Mouse (Mus musculus): ENCODE measurements around the gene Fgfr2. TPM values are rescaled to one million over a fixed set of nuclear protein-coding genes. Genes with fewer than 3 reads are reported as not detected.

Fgfr2 gene
- total RNA-seq, 1 experiment, result 37.5 TPM

- TF ChIP-seq ZNF384 (IDR thresholded peaks at IDR 0.05; ENCODE audit: low read depth, low read length) (no peak), ZC3H11A (IDR thresholded peaks at IDR 0.05; ENCODE audit: borderline replicate concordance, low read depth, low read length) (no peak), HCFC1 (IDR thresholded peaks at IDR 0.05; ENCODE audit: borderline replicate concordance, insufficient read depth, low read length) (no peak), CHD2 (IDR thresholded peaks at IDR 0.05; ENCODE audit: low read depth, low read length) (no peak), MAFK (IDR thresholded peaks at IDR 0.05; ENCODE audit: insufficient read depth, low read depth, low read length) (no peak)
- in situ Hi-C loops (cut with MboI; ENCODE audit: low sequenced_read_pairs in 2 of 2, unreplicated experiment in 2 of 2), result no loop called here
- no peak for DNase-seq (ENCODE audit: low read depth, low spot score)
- H3K36me3 ChIP-seq (ENCODE audit: control insufficient read depth, insufficient read depth, low read length, poor library complexity, severe bottlenecking), result no peaks in the 10 kb centered on the region
- no peak overlapping the region for H3K4me3 ChIP-seq (ENCODE audit: insufficient read depth in 1 of 2, low read depth in 1 of 2, low read length in 2 of 2, poor library complexity in 1 of 2, severe bottlenecking in 1 of 2)
- H3K9me3 ChIP-seq (ENCODE audit: control insufficient read depth, insufficient read depth, low read depth, low read length), result no peaks in the 10 kb centered on the region
- H3K27ac ChIP-seq (ENCODE audit: insufficient read depth, low read depth, low read length, poor library complexity, severe bottlenecking), result no peak overlapping the region
- peaks cover 0 to 3% of the 10 kb centered on the region in 2 experiments; a peak in 1 of 4 replicates for H3K4me1 ChIP-seq (ENCODE audit: control insufficient read depth in 2 of 2, insufficient read depth in 2 of 2, low read length in 2 of 2, poor library complexity in 1 of 2)
- H3K9ac ChIP-seq (ENCODE audit: insufficient read depth, low read depth, low read length, poor library complexity, severe bottlenecking), result no peak overlapping the region
Observed at GRCm38 (mm10) chr7:130337601-130338000, 2785.5 kb downstream of the Fgfr2 start.

GRCm38 (mm10) chr7:130335440-130336051 lies 2787.6 kb downstream of the Fgfr2 start:
- Histone ChIP-seq H3K27ac (ENCODE audit: insufficient read depth, low read depth, low read length, poor library complexity, severe bottlenecking) (no peak overlapping the region), H3K36me3 (ENCODE audit: control insufficient read depth, insufficient read depth, low read length, poor library complexity, severe bottlenecking) (no peaks in the 10 kb centered on the region), H3K4me3 (ENCODE audit: insufficient read depth in 1 of 2, low read depth in 1 of 2, low read length in 2 of 2, poor library complexity in 1 of 2, severe bottlenecking in 1 of 2) (no peak overlapping the region), H3K9ac (ENCODE audit: insufficient read depth, low read depth, low read length, poor library complexity, severe bottlenecking) (no peak overlapping the region), H3K4me1 (ENCODE audit: control insufficient read depth in 2 of 2, insufficient read depth in 2 of 2, low read length in 2 of 2, poor library complexity in 1 of 2) (peaks cover 0 to 3% of the 10 kb centered on the region in 2 experiments; a peak in 1 of 4 replicates), H3K9me3 (ENCODE audit: control insufficient read depth, insufficient read depth, low read depth, low read length) (no peaks in the 10 kb centered on the region)
- DNase-seq (ENCODE audit: low read depth, low spot score), result no peak
- in situ Hi-C loops (cut with MboI; ENCODE audit: low sequenced_read_pairs in 2 of 2, unreplicated experiment in 2 of 2), result no loop called here
- TF ChIP-seq ZC3H11A (IDR thresholded peaks at IDR 0.05; ENCODE audit: borderline replicate concordance, low read depth, low read length) (no peak), MAFK (IDR thresholded peaks at IDR 0.05; ENCODE audit: insufficient read depth, low read depth, low read length) (no peak), HCFC1 (IDR thresholded peaks at IDR 0.05; ENCODE audit: borderline replicate concordance, insufficient read depth, low read length) (no peak), ZNF384 (IDR thresholded peaks at IDR 0.05; ENCODE audit: low read depth, low read length) (no peak), CHD2 (IDR thresholded peaks at IDR 0.05; ENCODE audit: low read depth, low read length) (no peak)

- H3K4me1 ChIP-seq (ENCODE audit: control insufficient read depth in 2 of 2, insufficient read depth in 2 of 2, low read length in 2 of 2, poor library complexity in 1 of 2), result peaks cover 0 to 3% of the 10 kb centered on the region in 2 experiments; a peak in 1 of 4 replicates
- TF ChIP-seq MAFK (IDR thresholded peaks at IDR 0.05; ENCODE audit: insufficient read depth, low read depth, low read length) (no peak), CHD2 (IDR thresholded peaks at IDR 0.05; ENCODE audit: low read depth, low read length) (no peak), HCFC1 (IDR thresholded peaks at IDR 0.05; ENCODE audit: borderline replicate concordance, insufficient read depth, low read length) (no peak), ZNF384 (IDR thresholded peaks at IDR 0.05; ENCODE audit: low read depth, low read length) (no peak), ZC3H11A (IDR thresholded peaks at IDR 0.05; ENCODE audit: borderline replicate concordance, low read depth, low read length) (no peak)
- H3K9ac ChIP-seq (ENCODE audit: insufficient read depth, low read depth, low read length, poor library complexity, severe bottlenecking), result no peak overlapping the region
- no peaks in the 10 kb centered on the region for H3K36me3 ChIP-seq (ENCODE audit: control insufficient read depth, insufficient read depth, low read length, poor library complexity, severe bottlenecking)
- H3K9me3 ChIP-seq (ENCODE audit: control insufficient read depth, insufficient read depth, low read depth, low read length), result no peaks in the 10 kb centered on the region
- DNase-seq (ENCODE audit: low read depth, low spot score), result no peak
- in situ Hi-C loops (cut with MboI; ENCODE audit: low sequenced_read_pairs in 2 of 2, unreplicated experiment in 2 of 2), result no loop called here
- no peak overlapping the region for H3K27ac ChIP-seq (ENCODE audit: insufficient read depth, low read depth, low read length, poor library complexity, severe bottlenecking)
- no peak overlapping the region for H3K4me3 ChIP-seq (ENCODE audit: insufficient read depth in 1 of 2, low read depth in 1 of 2, low read length in 2 of 2, poor library complexity in 1 of 2, severe bottlenecking in 1 of 2)
Observed at GRCm38 (mm10) chr7:130332515-130333220, 2790.5 kb downstream of the Fgfr2 start.

- DNase-seq (ENCODE audit: low read depth, low spot score), result no peak
- Histone ChIP-seq H3K4me3 (ENCODE audit: insufficient read depth in 1 of 2, low read depth in 1 of 2, low read length in 2 of 2, poor library complexity in 1 of 2, severe bottlenecking in 1 of 2) (no peak overlapping the region), H3K9me3 (ENCODE audit: control insufficient read depth, insufficient read depth, low read depth, low read length) (no peaks in the 10 kb centered on the region), H3K27ac (ENCODE audit: insufficient read depth, low read depth, low read length, poor library complexity, severe bottlenecking) (no peak overlapping the region), H3K4me1 (ENCODE audit: control insufficient read depth in 2 of 2, insufficient read depth in 2 of 2, low read length in 2 of 2, poor library complexity in 1 of 2) (0 out of 4 replicates have a peak, but pooled peaks cover 0 to 2% of the 10 kb centered on the region in 2 experiments), H3K9ac (ENCODE audit: insufficient read depth, low read depth, low read length, poor library complexity, severe bottlenecking) (no peak overlapping the region), H3K36me3 (ENCODE audit: control insufficient read depth, insufficient read depth, low read length, poor library complexity, severe bottlenecking) (no peaks in the 10 kb centered on the region)
- in situ Hi-C loops (cut with MboI; ENCODE audit: low sequenced_read_pairs in 2 of 2, unreplicated experiment in 2 of 2), result no loop called here
- TF ChIP-seq CHD2 (IDR thresholded peaks at IDR 0.05; ENCODE audit: low read depth, low read length) (no peak), HCFC1 (IDR thresholded peaks at IDR 0.05; ENCODE audit: borderline replicate concordance, insufficient read depth, low read length) (no peak), ZC3H11A (IDR thresholded peaks at IDR 0.05; ENCODE audit: borderline replicate concordance, low read depth, low read length) (no peak), MAFK (IDR thresholded peaks at IDR 0.05; ENCODE audit: insufficient read depth, low read depth, low read length) (no peak), ZNF384 (IDR thresholded peaks at IDR 0.05; ENCODE audit: low read depth, low read length) (no peak)
Observed at GRCm38 (mm10) chr7:130327603-130328365, 2795.4 kb downstream of the Fgfr2 start.
